Mouse (Mus musculus) urinary bladder, postnatal 36 days (tissue): Measurements from ENCODE around the gene Gm17334.

ENCODE experiments used
- DNase-seq, 2 experiments: peaks; one replicate each; pipeline ENCODE4 v3.0.0; 2022; ENCODE audit warnings: low spot score in 2 of 2, mixed read lengths in 1 of 2

The Gm17334 gene

DNA sequence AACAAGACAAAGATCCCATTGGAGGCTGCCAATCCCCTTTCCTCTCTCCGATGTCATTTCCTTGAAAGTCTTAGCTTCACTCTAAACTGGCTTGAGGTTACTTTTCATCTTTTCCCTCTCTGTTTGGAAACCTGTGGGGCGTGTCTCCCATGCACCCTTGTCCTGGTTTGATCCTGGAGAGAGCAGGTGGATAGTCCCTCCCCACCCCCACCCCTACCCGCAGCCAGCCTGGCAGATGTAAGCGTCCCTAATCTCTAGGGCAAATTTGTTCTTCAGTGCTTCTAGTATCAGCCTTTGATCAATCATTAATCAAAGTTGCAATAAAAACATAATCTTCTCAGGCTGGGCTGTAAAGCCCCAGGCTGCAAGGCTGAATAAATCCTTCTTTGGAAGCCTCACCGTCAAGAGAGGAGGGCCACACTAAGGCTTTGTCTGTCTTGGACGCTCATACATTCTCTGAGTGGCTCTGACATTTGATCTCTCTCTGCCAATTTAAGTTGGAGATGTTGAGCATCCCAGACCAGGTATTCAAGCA, 24.5 kb upstream of the Gm17334 start:
- DNase-seq, result no peak

DNA sequence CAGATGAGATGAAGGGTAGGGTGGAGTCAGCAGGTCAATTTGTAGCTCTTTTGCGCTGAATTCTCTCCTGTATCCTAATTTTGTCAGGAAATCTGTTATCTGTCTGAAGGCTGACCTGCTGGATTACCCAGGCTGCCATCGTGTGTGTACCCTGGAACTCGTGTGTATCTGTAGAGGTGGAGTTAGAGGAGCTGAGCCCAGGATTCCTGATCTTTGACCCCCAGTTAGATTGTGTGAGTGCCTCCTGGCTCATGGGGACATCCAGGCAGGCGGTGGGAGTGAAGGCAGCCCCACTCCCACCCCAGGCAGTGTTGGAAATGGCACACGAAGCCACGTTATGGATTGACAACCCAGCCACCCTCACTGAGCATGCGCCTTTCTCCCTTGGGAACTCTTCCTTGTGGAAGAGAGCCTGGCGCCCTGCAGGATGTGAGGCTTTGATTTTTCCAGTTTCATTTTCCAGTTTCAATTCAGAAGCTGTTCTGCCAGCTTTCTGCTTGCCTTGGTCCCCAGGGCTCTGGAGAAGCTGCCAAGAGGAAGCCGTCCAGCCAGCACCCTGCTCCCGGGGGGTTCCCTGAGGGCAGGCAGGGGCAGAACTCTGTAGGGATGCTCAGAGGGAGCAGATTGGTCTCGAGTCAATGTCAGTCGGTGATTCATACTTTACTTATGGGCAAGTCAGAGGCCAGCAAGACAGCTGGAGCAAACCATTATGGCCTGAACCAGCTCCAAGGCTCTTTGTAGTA, 23.6 kb upstream of the Gm17334 start:
- peak in 1 of 2 experiments; percentile 69 for DNase-seq

DNA sequence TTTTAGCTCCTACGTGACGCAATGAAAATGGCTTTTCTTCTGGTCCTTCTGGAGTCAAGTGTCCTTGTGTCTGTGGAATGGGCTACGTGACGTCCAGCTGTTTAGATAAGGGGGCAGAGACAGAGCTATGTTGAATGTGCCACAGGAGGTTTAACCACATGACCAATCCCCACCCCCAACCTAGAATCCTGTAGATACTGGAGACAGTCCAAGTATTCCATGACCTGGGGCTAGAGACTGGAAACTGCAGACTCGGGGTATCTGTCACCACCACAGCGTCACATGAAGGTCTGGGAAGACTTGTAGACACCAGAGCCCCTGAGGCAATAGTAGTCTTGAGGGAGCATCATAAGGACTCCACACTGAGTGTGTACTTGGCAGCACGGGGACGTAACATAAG, 22.8 kb upstream of the Gm17334 start:
- DNase-seq, result no peak

DNA sequence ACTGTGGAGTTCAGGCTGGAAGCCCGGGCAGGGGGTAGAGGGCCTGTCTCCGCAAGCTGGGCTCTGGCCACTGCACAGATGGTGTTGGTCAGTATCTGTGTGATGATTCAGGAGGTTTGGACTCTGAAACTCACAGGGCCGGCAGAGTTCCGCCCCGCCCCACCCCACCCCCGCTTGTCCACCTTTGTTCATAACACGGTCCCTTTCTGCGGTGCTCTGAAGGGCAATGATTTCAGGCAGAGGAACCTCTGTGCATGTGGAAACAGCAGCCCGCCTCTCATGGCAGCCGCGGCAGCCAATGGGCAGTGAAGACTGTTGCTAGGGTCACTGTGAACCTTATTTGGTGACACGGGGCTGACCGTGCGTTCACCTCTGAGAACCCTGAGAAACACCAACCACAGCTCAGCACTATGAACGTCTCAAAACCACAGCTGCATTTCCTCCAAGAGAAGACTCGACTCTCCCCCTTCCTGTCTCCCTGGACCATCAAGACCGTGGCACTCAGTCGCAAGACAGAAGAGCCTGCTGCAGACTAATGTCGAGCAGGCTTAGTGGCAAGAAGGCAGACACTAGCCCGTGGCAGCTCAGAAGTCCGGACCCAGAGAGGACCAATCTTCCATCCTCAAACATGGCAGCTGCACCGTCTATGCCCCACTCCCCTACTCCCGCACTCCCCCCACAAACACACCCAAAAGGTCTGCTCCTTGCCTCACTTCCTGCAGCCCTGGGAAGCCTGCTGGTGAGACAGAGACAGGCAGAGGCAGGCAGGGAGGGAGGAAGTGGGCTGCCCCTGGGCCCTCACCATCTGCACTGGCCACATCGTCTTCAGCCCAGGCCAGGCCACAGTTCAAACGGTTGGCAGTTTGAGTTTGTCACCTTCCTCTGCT, 21.9 kb upstream of the Gm17334 start:
- peak in 1 of 2 experiments; percentile 35 for DNase-seq

DNA sequence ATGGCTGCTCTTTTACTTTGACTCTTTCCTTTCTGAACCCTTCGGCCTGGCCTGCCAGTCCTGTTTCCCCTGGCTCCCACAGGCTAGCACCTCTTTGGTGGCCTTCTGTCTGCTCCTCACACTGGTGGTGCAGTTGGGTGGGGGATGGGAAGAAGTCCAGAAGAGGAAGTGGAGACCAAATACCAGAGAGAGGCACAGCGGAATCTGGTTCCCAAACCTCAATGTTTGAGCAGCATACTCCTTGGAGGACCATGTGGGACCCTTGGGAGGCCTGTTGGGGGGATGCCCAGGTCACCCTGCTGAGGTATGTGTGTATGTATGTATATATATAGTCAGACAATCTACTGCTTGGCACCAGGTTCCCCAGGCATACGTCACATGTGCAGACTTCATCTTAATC, 21.0 kb upstream of the Gm17334 start:
- DNase-seq, result no peak

DNA sequence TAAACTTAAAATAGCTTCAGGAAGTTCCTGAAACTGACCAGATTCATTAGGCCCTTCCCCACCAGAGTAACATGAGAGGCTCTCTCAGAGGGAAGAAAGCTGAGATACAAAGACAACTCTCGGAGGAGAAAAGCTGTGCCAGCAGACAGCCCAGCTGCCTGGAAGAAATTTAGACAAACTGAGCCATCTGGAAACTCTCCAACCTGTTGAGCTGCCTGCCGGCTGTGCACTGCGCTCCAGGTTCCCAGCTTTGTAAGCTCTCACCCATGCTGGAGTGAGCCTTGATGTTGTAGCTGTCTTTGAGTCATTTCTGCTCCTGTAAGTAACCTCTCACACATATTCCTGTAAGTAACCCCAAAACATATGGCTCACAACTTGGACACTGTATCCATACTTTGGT, 20.0 kb upstream of the Gm17334 start:
- no peak for DNase-seq

DNA sequence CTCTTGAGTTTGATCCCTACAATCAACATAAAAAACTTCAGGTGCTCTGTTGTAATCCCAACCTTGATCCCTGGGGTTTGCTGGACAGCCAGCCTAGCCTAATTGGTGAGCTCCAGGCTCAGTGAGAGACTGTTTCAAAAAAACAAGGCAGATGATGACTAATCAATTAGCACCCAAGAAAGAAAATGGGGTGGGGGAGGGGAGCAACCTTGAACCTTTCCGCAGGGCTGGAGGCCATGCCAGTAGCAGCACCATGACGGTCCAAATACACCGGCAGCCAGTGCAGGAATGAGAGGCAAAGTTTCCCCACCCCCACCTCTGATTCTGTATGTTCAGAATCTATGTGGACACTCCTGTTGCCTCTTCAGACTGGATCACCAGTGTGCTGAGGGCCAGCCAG, 16.3 kb upstream of the Gm17334 start:
- no peak for DNase-seq

DNA sequence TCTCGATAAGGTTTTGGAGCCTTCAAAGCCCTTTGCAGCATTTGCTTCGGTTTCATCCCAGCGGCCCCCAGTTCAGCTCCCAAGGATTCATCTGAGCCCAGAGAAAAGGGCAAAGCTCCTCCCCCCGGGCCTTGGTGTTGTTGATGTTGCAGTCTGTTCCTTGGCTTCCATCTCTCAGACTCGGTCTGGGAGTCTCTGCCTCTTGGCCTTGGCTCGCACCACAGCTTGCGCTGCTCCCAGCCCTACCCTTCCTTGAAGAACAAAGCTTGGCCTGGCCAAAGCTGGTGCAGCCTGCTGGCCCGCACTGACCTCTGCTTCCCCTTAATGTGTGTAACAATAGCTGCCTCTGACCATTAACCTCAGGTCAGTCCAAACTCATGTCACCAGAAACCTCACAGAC, 15.2 kb upstream of the Gm17334 start:
- DNase-seq, result peak in 1 of 2 experiments; percentile 68

DNA sequence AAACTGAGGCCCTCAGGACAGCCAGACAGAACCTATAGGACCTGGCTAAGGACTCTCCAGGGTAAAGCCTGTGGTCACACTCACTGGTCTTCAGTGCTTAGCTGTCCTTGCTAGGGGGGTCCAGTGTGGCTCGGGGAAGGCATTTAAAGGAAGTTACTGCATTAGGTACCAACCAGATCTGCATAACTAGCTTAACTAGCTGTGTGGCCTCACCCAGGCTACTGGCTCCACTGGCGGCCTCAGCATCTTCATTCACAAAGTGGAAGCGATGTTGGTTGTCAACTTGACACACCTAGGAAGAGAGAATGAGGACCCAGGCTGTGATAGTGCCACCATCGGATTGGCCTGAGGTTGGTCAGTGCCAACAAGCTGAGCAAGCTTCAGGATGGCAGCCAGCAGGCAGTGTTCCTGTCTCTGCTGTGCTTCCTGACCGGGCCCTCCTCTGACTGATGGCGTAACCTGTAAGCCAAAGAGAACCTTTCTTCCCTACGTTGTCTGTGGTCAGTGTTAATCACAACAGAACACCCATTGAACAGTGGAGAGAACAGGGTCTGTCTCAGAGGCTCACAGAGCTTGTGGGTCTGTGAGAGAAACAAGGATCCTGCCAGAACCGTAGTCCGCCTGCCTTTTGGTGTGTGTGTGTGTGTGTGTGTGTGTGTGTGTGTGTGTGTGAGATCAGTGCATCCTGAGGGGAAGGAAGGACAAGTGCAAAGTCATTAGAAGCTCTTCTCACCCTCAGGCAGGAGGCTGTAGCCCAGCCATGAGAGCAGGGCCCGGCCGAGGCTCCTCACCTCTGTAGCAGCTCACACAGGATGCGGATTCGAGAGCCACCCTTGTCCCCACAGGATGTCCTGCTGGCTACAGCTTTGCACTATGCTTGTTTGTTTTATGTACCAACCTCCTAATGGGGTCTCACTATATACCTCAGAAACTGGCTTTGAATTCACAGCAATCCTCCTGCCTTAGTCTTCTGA, 13.4 kb upstream of the Gm17334 start:
- no peak for DNase-seq

DNA sequence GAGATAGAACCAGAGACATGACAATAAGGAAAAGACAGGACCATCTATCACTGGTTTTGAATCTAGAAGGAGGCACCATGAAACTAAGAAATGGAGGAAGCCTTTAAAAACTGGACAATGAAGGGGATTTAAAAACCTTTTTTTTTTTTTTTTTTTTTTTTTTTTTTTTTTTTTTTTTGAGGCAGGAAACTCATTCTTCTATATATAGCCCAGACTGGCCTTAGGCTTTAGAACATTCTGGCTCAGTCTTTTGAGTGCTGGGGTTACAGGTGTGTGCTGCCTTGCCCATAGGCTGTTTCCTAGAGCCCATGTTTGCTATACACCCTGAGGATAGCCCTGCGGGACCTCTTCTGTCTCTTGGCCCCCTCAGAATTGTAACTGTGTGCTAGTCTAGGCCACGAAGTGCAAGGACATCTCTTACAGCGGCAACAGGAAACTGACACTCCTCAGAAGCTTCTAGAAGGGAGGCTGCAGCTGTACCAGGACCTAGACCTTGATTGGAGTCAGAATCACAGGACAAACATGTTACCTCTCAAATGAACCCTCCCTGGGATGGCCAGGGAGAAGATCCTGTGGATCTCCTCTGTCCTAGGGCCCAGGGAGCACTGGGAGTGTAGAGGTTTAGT, 12.4 kb upstream of the Gm17334 start:
- no peak for DNase-seq

DNA sequence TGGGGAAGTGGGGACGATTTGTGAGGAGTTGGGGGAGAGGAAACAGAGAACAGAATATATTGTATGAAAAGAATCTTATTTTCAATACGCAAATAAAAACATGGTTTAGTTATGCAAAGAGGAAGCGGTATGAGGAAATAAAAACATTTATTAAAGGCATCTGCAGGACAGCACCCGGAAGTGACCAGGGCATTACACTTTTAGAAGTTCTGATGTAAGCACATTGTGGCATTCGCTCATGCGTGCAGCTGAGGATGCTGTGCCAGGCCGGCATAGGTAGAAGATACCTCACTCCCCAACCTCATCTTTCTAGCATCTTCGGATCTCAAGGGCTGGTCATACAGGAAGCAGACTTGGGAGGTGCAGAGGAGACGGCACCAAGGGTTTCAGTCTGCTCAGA, 10.3 kb upstream of the Gm17334 start:
- DNase-seq, result no peak

DNA sequence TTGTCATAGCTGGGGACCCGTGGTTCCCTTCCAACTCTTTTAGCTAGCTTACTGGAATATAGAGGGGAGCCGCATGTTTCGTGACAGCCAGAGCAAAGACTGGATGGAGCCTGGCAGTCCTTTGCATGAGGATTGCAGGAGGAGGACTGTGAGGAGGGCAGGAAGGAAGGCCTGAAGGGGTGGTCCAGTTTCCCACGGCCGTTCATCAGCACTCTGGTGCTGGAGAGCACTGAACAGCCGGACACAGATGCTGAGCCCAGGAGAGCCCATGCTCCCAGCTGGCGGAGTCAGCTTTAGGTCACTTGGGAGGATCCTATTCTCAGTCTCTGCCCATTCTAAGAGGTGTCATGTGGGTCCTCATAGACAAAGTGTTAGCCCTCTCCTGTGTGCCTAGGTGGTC, 9.0 kb upstream of the Gm17334 start:
- DNase-seq, result no peak

DNA sequence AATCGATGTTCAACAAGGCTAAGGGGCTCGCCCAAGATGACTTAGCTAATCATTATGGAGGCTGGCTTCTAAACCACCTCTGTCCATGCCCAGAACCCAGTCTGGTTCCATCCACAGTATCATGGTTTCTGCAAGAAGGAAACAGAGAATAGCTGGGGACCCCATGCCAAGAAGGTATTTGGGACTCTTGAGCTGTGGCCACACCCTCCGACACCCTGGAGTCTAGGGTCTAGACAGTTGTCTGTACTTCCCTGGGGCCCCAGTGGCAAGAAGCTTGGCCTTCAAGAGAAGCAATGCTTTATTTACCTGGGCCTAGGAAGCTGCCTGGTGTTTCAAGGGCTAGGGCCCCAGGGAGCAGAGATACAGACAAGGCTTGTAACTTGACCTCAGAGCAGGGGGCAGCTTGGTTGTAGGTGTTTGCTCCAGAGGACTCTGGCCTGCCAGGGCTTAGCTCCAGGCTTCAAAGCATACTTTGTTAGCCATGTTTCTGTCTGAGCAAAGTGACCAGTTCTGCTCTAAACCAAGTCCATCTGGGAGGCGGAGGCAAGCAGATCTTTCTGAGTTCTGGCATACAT, 8.3 kb upstream of the Gm17334 start:
- no peak for DNase-seq

DNA sequence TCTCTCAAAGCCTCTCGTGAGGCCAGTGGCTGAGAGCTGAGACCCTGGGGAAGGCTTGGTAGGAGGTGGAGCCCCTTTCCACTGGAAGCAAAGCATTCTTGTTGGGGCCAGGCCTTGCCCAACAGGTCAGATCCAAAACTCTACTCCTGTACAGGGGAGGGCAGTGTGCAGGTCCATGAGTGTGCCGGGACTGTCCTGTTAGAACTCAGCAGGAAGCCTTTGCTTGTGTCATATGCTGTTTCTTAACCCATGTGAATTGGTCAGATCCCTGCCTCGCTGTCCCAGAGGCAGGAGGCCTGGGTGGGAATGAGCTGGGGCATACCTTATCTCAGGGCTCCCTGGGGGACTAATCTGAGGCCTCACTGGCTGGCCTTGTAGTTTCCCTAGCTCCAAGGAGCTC, 7.3 kb upstream of the Gm17334 start:
- no peak for DNase-seq

DNA sequence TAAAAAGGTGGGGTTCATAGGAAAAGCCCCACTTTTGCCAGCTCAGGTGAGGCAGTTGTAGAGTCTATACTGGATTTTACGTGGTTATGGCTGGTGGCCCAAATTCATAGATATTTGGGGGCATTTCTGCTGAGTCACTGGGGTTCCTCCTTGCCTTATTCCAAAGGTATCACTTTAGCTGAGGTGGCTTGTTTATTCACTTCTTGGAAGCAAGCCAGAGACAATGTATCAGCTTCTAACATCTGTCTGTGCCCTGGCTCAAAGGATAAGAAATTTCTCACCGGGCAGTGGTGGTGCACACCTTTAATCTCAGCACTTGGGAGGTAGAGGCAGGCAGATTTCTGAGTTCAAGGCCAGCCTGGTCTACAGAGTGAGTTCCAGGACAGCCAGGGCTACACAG, 6.8 kb upstream of the Gm17334 start:
- DNase-seq, result no peak

DNA sequence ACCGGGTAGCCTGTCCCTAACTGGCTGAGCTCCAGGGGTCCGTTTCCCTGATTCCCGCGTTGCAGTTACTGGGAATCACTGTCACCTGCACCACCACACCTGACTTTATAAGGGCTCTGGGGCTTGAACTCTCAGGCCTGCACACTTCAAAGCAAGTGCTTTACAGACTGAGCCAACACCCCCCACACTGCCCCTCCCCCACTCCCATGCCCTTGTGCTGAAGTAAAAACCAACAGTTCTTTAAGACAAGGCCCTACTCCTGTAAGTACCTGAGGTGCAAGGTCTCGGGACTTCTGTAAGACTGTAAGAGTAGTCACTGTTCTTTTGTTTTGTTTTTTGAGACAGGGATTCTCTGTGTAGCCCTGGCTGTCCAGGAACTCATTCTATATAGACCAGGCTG, 5.5 kb upstream of the Gm17334 start:
- DNase-seq, result no peak

DNA sequence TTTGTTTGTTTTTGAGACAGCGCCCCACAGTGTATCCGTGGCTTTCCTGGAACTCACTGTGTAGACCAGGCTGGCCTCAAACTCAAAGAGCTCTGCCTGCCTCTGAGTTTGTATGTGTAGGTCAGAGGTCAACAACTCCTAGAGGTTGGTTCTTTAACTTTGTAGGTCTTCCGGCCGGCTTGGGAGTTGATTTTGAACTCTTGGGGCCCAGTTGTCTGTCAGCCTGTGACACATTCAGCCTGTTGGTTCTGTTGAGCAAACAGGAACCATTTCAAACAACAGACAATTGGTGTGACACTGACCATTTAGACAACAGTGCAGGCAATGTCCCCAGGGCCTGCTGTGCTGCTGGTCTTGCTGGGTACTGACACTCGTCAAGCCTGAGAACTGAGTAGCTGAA, 4.7 kb upstream of the Gm17334 start:
- no peak for DNase-seq

DNA sequence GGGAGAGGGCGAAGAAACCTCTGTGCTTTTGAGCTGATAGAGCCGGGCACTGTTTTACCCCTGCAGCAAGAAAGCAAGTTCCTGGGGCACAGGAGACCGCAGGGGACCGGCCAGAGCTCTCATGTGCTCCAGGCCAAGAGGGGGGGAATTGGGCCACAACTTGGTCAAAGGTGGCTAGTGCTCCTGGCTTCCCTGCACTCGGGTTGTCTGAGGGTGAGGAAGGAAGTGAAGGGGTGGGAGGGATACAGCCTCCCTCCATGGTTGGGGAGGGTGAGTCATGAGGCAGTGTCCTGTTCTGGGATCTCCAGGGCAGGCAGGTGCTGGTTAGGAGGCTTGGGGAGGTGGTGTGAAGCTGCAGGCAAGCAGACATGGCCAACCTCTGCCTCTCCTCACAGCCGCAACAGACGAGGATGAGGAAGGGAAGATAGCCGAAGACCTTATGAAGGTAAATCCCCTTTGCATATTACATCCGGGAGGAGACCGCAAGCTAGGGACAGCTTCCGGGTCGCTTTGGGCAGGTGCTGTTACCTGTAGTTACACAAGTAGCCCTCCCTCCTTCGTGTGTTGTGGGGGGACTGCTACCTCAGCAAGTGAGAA, 1.8 kb upstream of the Gm17334 start:
- DNase-seq, result no peak

DNA sequence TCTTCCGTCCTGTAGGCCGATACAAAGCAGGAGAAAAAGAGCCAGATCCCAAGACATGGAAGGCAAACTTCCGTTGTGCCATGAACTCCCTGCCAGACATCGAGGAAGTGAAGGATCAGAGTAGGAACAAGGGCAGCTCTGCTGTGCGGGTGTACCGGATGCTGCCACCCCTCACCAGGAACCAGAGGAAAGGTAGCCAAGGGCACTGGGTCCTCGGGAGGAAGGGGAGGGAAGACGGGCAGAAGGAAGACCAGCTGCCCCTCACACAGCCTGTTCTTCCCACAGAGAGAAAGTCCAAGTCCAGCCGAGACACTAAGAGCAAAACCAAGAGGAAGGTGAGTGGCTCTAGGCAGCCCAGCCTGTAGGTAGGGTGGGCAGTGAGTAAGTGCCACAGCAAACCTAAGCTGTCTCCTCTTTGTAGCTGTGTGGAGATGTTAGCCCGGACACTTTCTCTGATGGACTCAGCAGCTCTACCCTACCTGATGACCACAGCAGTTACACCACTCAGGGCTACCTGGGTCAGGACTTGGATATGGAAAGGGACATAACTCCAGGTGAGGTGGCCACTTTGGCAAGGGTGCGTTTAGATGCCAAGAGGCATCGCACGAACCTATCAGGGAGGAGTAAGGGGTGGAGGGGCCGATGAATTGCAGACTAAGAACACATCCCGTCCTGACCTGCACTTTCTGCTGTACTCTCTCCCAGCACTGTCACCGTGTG, 814 bp upstream of the Gm17334 start:
- DNase-seq, result no peak

DNA sequence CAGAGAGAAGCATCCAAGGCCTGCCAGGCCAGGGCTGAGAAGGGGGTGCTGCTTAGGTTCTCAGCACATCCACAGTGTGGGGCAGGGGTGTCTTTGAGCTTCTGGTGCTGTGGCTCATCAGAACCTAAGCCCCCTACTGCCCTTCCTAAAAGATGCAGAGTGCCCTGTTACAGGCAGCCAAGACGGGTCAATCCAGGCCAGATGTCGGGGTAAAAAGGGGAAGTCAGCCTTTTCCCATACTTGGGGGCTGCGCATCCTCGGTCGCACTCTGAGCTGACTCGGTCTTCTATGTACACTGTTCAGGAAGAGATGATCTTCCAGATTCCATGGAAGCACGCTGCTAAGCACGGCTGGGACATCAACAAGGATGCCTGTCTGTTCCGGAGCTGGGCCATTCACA, 451 bp downstream of the Gm17334 start:
- DNase-seq, result no peak
